Mouse (Mus musculus): ENCODE results near the gene Egf. TPM values are rescaled to one million over a fixed set of nuclear protein-coding genes. Genes with fewer than 3 reads are reported as not detected.
A peak's percentile ranks its signal among the peaks of the same experiment; 100 is the strongest.

Gene Egf
- polyA plus RNA-seq, 2 experiments, result 1.9 to 3.7 TPM

GRCm38 (mm10) chr3:129698365-129698764 lies 56.8 kb downstream of the Egf start:
- no peak overlapping the region for H3K4me2 ChIP-seq (replicated peaks; ENCODE audit: low read depth, low read length, severe bottlenecking)
- H3K27me3 ChIP-seq (ENCODE audit: control insufficient read depth, insufficient read depth, low read length), result no peaks in the 10 kb centered on the region
- no peaks in the 10 kb centered on the region for H3K4me1 ChIP-seq (ENCODE audit: control insufficient read depth, insufficient read depth, low read length)
- ATAC-seq (ENCODE audit: low FRiP score, low read depth) (no peak), DNase-seq (ENCODE audit: low spot score) (no peak)
- H3K9me3 ChIP-seq (ENCODE audit: control insufficient read depth, low read length), result no peaks in the 10 kb centered on the region
- 57% methylated on average over 6 of the region's 6 CpGs for WGBS
- H3K9ac ChIP-seq (ENCODE audit: low read depth, low read length, severe bottlenecking), result no peak overlapping the region
- H3K36me3 ChIP-seq (ENCODE audit: control insufficient read depth, insufficient read depth, low read length), result no peaks in the 10 kb centered on the region
- TF ChIP-seq POLR2A (IDR thresholded peaks at IDR 0.05; ENCODE audit: borderline replicate concordance, extremely low read depth, insufficient read depth, insufficient read length), result no peak
- H3K27ac ChIP-seq (replicated peaks; ENCODE audit: low read depth, low read length), result no peak overlapping the region
- H3K4me3 ChIP-seq (replicated peaks; ENCODE audit: low read length), result no peak overlapping the region

- no peak overlapping the region for H3K9ac ChIP-seq (ENCODE audit: low read depth, low read length, severe bottlenecking)
- no peaks in the 10 kb centered on the region for H3K27me3 ChIP-seq (ENCODE audit: control insufficient read depth, insufficient read depth, low read length)
- no peak overlapping the region for H3K4me3 ChIP-seq (replicated peaks; ENCODE audit: low read length)
- no peak overlapping the region for H3K4me2 ChIP-seq (replicated peaks; ENCODE audit: low read depth, low read length, severe bottlenecking)
- no peaks in the 10 kb centered on the region for H3K36me3 ChIP-seq (ENCODE audit: control insufficient read depth, insufficient read depth, low read length)
- WGBS, result 85% methylated on average over 10 of the region's 10 CpGs
- TF ChIP-seq POLR2A (IDR thresholded peaks at IDR 0.05; ENCODE audit: borderline replicate concordance, extremely low read depth, insufficient read depth, insufficient read length), result no peak
- no peak overlapping the region for H3K27ac ChIP-seq (replicated peaks; ENCODE audit: low read depth, low read length)
- DNase-seq (ENCODE audit: low spot score) (no peak), ATAC-seq (ENCODE audit: low FRiP score, low read depth) (no peak)
- H3K4me1 ChIP-seq (ENCODE audit: control insufficient read depth, insufficient read depth, low read length), result no peaks in the 10 kb centered on the region
- H3K9me3 ChIP-seq (ENCODE audit: control insufficient read depth, low read length), result no peaks in the 10 kb centered on the region
These were observed 57.4 kb downstream of the Egf start for GRCm38 (mm10) chr3:129697691-129698090.

DNA sequence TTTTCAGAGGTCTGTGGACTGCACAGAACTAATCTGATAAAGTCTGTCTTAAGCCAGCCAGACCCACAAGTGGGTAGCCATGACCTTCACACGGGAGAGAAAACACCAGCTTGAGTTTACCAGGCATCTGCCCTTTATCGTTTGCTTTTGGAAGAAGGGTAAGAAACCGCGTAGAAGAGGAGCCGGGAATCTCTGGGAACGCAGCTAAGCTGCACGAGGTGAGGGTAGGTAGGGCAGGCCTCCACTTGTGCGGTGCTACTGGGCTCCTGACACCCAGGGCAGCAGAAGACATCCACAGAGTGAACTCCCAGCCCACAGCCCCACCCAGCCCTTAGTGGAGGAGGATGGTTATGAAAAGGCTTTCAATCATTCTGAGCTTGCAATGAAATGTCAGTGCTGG lies 59.2 kb downstream of the Egf start:
- no peak for TF ChIP-seq POLR2A (IDR thresholded peaks at IDR 0.05; ENCODE audit: borderline replicate concordance, extremely low read depth, insufficient read depth, insufficient read length)
- no peaks in the 10 kb centered on the region for H3K4me1 ChIP-seq (ENCODE audit: control insufficient read depth, insufficient read depth, low read length)
- H3K27ac ChIP-seq (replicated peaks; ENCODE audit: low read depth, low read length), result no peak overlapping the region
- ATAC-seq (ENCODE audit: low FRiP score, low read depth) (no peak), DNase-seq (ENCODE audit: low spot score) (no peak)
- no peaks in the 10 kb centered on the region for H3K9me3 ChIP-seq (ENCODE audit: control insufficient read depth, low read length)
- H3K36me3 ChIP-seq (ENCODE audit: control insufficient read depth, insufficient read depth, low read length), result no peaks in the 10 kb centered on the region
- H3K4me2 ChIP-seq (replicated peaks; ENCODE audit: low read depth, low read length, severe bottlenecking), result no peak overlapping the region
- H3K4me3 ChIP-seq (replicated peaks; ENCODE audit: low read length), result no peak overlapping the region
- 83% methylated on average over 8 of the region's 8 CpGs for WGBS
- no peak overlapping the region for H3K9ac ChIP-seq (ENCODE audit: low read depth, low read length, severe bottlenecking)
- no peaks in the 10 kb centered on the region for H3K27me3 ChIP-seq (ENCODE audit: control insufficient read depth, insufficient read depth, low read length)

DNA sequence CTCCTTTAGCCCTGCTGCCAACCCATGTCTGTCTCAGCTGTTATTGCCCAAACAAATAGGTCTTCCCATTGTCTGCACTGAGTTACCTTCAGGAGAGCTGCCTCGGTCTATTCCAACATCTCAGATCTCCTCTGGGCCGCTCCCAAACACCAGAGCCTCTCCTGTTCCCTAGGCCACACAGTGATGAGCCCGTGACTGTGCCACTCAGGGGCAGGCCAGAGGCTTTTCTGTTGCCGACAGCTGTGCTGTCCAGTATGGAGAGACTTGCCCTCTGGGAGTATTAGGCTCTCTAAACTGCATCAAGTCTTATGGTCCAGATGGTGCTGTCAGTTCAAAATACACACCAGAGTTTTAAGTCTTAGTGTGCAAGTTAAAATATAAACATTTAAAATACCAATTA lies 61.5 kb downstream of the Egf start:
- H3K36me3 ChIP-seq (ENCODE audit: control insufficient read depth, insufficient read depth, low read length), result no peaks in the 10 kb centered on the region
- H3K4me1 ChIP-seq (ENCODE audit: control insufficient read depth, insufficient read depth, low read length), result no peaks in the 10 kb centered on the region
- peak; percentile 42 for DNase-seq (ENCODE audit: low spot score)
- no peak overlapping the region for H3K4me2 ChIP-seq (replicated peaks; ENCODE audit: low read depth, low read length, severe bottlenecking)
- H3K27me3 ChIP-seq (ENCODE audit: control insufficient read depth, insufficient read depth, low read length), result no peaks in the 10 kb centered on the region
- H3K9me3 ChIP-seq (ENCODE audit: control insufficient read depth, low read length), result no peaks in the 10 kb centered on the region
- no peak overlapping the region for H3K9ac ChIP-seq (ENCODE audit: low read depth, low read length, severe bottlenecking)
- TF ChIP-seq POLR2A (IDR thresholded peaks at IDR 0.05; ENCODE audit: borderline replicate concordance, extremely low read depth, insufficient read depth, insufficient read length), result no peak
- no peak overlapping the region for H3K4me3 ChIP-seq (replicated peaks; ENCODE audit: low read length)
- ATAC-seq (ENCODE audit: low FRiP score, low read depth), result peak; percentile 87
- no peak overlapping the region for H3K27ac ChIP-seq (replicated peaks; ENCODE audit: low read depth, low read length)
- 59% methylated on average over 4 of the region's 4 CpGs for WGBS

DNA sequence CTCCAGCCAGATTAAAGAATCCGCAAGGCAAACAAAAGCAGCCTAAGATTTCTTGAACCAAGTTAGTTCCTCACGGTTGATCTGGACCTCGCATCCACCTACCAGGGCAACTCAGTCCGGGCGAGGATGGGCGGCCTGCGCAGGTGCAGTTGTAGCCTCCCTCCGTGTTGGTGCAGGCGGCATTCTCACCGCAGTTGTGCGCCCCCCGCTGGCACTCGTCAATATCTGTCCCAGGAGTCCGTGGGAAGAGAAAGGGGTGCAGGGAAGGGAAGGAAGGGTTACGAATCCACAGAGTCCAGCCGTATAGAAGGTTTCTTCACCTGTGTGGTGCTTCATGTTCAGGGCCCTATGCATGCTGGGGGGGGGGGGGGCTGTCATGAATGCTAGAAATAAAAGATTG lies 62.3 kb downstream of the Egf start:
- Histone ChIP-seq H3K9me3 (ENCODE audit: control insufficient read depth, low read length) (no peaks in the 10 kb centered on the region), H3K4me1 (ENCODE audit: control insufficient read depth, insufficient read depth, low read length) (no peaks in the 10 kb centered on the region), H3K4me2 (replicated peaks; ENCODE audit: low read depth, low read length, severe bottlenecking) (no peak overlapping the region), H3K27me3 (ENCODE audit: control insufficient read depth, insufficient read depth, low read length) (no peaks in the 10 kb centered on the region), H3K4me3 (replicated peaks; ENCODE audit: low read length) (no peak overlapping the region), H3K27ac (replicated peaks; ENCODE audit: low read depth, low read length) (no peak overlapping the region), H3K9ac (ENCODE audit: low read depth, low read length, severe bottlenecking) (no peak overlapping the region), H3K36me3 (ENCODE audit: control insufficient read depth, insufficient read depth, low read length) (no peaks in the 10 kb centered on the region)
- ATAC-seq (ENCODE audit: low FRiP score, low read depth), result no peak
- WGBS, result 60% methylated on average over 16 of the region's 16 CpGs
- no peak for TF ChIP-seq POLR2A (IDR thresholded peaks at IDR 0.05; ENCODE audit: borderline replicate concordance, extremely low read depth, insufficient read depth, insufficient read length)
- no peak for DNase-seq (ENCODE audit: low spot score)

DNA sequence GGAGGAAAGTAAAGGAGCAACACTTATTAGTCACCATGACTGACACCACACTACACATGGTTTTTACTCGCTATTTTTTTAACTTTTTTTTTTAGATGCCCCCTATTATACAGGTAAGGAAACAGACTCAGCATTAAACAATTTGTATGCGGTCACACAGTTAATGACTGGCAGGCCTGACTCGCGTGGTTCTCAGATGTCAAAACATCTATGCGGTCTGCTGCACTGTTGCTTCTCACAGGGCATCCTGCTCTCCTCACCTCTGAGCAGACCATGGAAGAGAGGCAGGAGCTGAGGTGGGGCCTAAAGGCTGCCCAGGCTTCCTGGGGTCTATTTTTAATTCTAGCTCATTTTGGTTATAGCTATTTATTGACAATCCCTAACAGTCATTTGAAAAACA lies 67.7 kb downstream of the Egf start:
- TF ChIP-seq POLR2A (IDR thresholded peaks at IDR 0.05; ENCODE audit: borderline replicate concordance, extremely low read depth, insufficient read depth, insufficient read length), result no peak
- no peak overlapping the region for H3K27ac ChIP-seq (replicated peaks; ENCODE audit: low read depth, low read length)
- H3K9ac ChIP-seq (ENCODE audit: low read depth, low read length, severe bottlenecking), result no peak overlapping the region
- H3K9me3 ChIP-seq (ENCODE audit: control insufficient read depth, low read length), result no peaks in the 10 kb centered on the region
- no peaks in the 10 kb centered on the region for H3K4me1 ChIP-seq (ENCODE audit: control insufficient read depth, insufficient read depth, low read length)
- ATAC-seq (ENCODE audit: low FRiP score, low read depth) (no peak), DNase-seq (ENCODE audit: low spot score) (no peak)
- H3K36me3 ChIP-seq (ENCODE audit: control insufficient read depth, insufficient read depth, low read length), result no peaks in the 10 kb centered on the region
- WGBS, result 66% methylated on average over 5 of the region's 5 CpGs
- H3K4me2 ChIP-seq (replicated peaks; ENCODE audit: low read depth, low read length, severe bottlenecking), result no peak overlapping the region
- no peak overlapping the region for H3K4me3 ChIP-seq (replicated peaks; ENCODE audit: low read length)
- no peaks in the 10 kb centered on the region for H3K27me3 ChIP-seq (ENCODE audit: control insufficient read depth, insufficient read depth, low read length)
